Mouse (Mus musculus) lung, postnatal 0 days (tissue): ENCODE measurements around the gene Tsc22d4.

Experiments
- CTCF ChIP-seq: IDR thresholded peaks from 2 replicates; pipeline ENCODE4 v1.5.1; 2016; ENCODE audit warnings: antibody characterized with exemption, mild to moderate bottlenecking
- EP300 ChIP-seq: IDR thresholded peaks from 2 replicates; pipeline ENCODE4 v1.6.1; 2016; ENCODE audit warnings: antibody characterized with exemption, mild to moderate bottlenecking, control low read depth

DNA sequence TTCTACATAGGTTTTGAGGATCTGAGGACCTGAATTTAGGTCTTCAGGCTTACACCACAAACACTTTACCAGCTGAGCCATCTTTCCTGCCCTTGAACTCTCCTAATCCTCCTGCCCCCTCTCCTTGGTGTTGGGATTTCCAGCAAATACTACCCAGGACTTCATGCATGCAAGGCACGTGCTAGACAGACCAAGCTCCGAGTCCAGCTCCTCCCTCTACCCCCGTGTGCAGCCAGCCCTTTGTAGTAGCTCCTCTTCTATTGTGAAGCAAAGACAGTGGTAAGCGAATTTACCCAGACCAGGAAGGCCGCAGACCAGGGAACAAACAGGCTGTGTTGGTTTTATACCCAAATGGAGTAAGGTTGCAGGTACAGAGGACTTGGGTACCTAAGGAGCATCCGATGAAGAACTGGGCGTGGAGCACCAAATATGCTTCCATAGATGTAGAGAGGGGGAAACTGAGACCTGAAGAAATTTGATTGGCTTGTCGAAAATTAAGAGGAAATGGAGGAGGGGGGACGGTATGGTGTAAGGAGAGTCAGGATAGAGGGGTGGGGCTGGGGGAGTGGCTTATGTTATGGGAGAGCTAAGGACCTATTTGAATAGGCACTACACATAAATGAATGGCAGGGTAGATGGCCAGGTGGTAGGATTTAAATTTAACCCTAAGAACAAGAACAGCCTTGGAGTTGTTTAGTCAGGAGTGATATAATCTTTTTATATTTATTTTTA lies 19.2 kb downstream of the Tsc22d4 start:
- TF ChIP-seq CTCF (no peak), EP300 (no peak)
